Mouse (Mus musculus): Measurements from ENCODE around the gene Krtap31-2.

Gene Krtap31-2

GRCm38 (mm10) chr11:99935991-99936390, at the start of gene Krtap31-2:
Krtap31-2 (plus strand) TSS chr11:99936291.
- in situ Hi-C loops (cut with MboI; ENCODE audit: low sequenced_read_pairs): no loop called here

- in situ Hi-C loops (cut with MboI; ENCODE audit: low sequenced_read_pairs): no loop called here
Observed at GRCm38 (mm10) chr11:99907620-99908019, 28.5 kb upstream of the Krtap31-2 start, which contains the start of gene Krtap31-1. Krtap31-1 (plus strand) TSS chr11:99907920.

GRCm38 (mm10) chr11:99914451-99914850, 21.6 kb upstream of the Krtap31-2 start, which contains the start of gene Gm11565:
Gm11565 (plus strand) TSS chr11:99914751.
- in situ Hi-C loops (cut with MboI; ENCODE audit: low sequenced_read_pairs): no loop called here

- in situ Hi-C loops (cut with MboI; ENCODE audit: low sequenced_read_pairs): no loop called here
Observed at GRCm38 (mm10) chr11:99937751-99938264, 1.7 kb downstream of the Krtap31-2 start.

GRCm38 (mm10) chr11:99948175-99948574, 12.1 kb downstream of the Krtap31-2 start, which contains the start of gene Krtap9-5:
Krtap9-5 (plus strand) TSS chr11:99948475.
- in situ Hi-C loops (cut with MboI; ENCODE audit: low sequenced_read_pairs): no loop called here

GRCm38 (mm10) chr11:99964213-99964612, 28.1 kb downstream of the Krtap31-2 start:
- in situ Hi-C loops (cut with MboI; ENCODE audit: low sequenced_read_pairs): no loop called here

GRCm38 (mm10) chr11:99965961-99966360, 29.9 kb downstream of the Krtap31-2 start:
- in situ Hi-C loops (cut with MboI; ENCODE audit: low sequenced_read_pairs): no loop called here

- in situ Hi-C loops (cut with MboI; ENCODE audit: low sequenced_read_pairs): no loop called here
Observed at GRCm38 (mm10) chr11:99978953-99979352, 42.9 kb downstream of the Krtap31-2 start, which contains the start of gene Krtap29-1. Krtap29-1 (minus strand) TSS chr11:99979053.

- in situ Hi-C loops (cut with MboI; ENCODE audit: low sequenced_read_pairs): no loop called here
Observed at GRCm38 (mm10) chr11:99982731-99983130, 46.6 kb downstream of the Krtap31-2 start.

- in situ Hi-C loops (cut with MboI; ENCODE audit: low sequenced_read_pairs): no loop called here
Observed at GRCm38 (mm10) chr11:99983442-99983841, 47.4 kb downstream of the Krtap31-2 start.

- in situ Hi-C loops (cut with MboI; ENCODE audit: low sequenced_read_pairs): no loop called here
Observed at GRCm38 (mm10) chr11:99985291-99986092, 49.4 kb downstream of the Krtap31-2 start.

GRCm38 (mm10) chr11:99986180-99986647, 50.1 kb downstream of the Krtap31-2 start, which contains the start of gene Krtap16-1:
Krtap16-1 (minus strand) TSS chr11:99986597.
- in situ Hi-C loops (cut with MboI; ENCODE audit: low sequenced_read_pairs): no loop called here

Data from CH12F3 (cell line).